Mouse (Mus musculus) induced T-regulatory cell, adult 2 months (primary cell): ENCODE measurements at regions not wholly inside any gene's neighbourhood (a gene's known extent, or its start where the extent isn't known, plus 50 kb on each side); places are given as distances from the start of the nearest gene placed in this dataset.

ENCODE experiments used
- DNase-seq: peaks from one replicate; pipeline ENCODE4 v3.0.0-alpha.2; 2012; ENCODE audit warnings: low read depth

DNA sequence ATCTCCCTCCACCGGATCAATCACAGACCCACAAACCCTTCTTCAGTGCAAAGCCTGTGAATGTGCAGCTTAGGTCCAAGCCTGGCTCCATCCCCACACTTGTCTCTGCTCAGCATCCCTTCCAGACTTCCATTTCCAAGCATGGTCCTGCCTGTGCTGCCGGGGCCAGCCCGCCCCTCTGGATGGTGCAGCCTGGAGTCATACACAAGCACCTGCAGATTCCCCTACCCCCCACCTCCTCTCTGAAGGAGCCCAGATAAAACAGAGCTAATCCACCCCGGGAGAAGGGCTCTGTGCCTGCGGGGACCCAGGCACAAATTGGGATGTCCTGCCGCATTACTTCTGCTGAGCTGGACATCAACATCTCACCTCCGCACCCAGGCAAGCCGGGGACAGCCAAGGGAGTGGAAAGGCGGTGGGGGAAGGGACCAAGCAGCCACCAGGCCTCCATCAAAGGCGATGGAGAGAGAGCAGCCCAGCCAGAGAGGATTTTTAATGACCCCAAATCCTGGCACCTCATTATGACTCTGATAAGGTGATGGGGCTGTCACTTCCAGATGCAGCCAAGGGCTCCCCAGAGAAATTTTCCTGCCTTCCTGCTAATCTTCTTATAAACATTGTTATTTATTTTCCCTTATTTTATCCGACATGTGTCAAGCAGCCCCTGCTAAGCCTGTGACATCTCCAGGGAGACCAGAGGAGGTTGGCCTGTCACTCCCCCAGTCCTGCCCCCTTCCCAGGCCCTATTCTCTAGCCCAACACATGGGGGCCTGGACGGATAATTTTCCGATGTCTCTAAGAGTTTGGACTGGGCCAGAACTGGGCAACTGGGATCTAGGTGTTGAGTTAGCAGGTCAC lies 105.5 kb upstream of the Unc5b start:
- DNase-seq = no peak

DNA sequence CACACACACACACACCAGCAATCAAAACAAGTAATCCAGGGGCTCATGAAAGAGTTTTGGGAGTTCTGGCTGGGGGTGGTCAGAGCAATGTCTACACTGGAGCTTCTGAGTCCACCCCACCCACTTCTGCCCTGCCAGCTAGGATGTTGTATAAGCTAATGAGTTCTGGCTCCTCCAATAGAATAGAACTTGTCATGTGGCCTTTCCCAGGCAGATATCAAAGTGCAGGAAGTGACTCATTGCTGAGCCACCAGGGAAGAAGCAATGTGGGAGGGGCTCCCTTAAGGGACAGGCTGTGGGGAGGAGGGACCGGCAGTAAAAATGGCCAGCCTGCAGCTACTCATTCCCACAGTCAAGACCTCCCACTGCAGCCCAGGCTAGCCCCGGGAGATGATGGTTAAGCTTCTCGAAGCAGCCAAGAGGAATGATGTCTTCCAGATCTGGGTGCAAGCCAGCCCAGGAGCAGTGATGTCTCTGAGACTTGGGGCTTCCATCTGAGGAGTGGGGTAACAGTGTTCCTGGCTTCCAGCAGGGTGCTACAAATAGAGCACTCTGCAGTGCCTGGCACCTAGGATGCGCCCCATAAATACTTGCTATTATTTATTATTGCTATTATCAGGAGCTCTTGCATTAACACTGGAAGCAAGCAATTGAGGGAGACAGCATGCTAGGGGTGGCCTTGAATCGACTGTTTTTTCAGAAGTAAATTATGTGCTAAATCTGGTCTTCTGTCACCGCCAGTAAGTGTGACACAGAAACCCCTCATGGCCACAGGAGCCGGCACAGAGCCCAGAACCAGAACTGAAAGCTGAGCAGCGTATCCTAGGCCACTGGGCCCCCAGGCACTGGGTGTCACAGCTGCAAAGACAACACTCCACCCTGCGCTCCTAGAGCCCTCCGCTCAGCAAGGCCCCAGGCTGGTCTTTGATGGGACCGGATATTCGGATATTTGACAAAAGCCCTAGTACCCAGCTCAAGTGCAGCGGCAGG lies 103.2 kb upstream of the Unc5b start:
- peak; percentile 4 for DNase-seq

DNA sequence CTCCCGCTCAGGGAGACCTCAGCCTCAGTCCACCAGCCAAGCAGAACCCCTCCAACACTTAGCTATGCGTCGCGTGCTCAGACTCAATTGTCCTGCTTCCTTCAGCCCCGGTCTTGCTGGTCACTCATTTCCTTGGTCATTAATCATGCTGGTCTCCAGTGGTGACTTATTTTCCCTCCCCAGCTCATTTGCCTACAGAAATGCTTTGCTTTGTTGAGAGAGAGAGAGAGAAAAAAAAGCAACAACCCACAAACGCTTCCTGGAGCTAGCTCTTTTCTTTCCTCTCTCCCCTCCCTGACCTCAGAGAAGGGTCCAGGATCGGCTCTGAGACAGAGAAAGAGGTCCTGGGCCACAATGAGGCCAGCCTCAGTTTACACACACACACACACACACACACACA lies 102.5 kb upstream of the Unc5b start:
- no peak for DNase-seq

DNA sequence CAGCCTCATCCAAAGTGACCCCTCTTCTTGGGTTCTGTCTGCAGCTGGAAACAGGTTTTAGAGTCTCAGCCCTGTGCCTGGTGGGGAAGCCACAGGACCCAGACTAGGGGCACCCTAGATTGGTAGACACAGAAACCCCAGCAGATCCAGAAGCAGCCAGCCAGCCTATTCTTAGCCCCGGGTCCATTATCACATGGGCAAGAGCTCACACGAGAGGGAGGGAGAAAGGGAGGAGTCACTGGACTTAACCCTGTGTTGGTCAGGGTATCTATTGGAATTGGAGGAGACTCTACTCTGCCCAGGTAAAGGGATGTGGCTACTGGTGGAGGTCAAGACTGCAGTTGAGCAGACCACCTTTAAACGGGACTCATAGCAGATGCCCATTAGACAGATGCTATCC lies 101.5 kb upstream of the Unc5b start:
- no peak for DNase-seq

DNA sequence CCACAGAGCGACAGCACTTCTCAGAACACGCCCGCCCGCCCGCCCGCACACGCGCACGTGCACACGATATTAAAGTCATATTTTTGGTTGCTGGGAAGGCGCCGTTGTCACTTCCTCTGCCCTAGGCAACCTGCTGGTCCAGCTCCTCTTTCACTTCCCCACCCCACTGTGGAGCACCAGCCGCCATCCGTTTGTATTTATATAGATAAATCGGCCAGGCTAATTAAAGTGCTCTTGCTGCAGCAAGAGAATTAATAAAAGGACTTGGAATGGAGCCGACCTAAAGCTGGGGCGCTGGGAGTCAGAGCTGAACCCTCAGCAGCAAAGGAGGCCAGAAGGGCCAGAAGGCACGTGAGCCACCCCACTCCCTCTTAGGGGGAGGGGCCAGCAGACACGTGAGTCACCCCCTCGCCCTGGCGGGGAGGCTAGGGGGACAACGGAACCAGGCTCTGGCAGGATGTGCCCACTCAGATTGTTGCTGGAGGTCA lies 100.6 kb upstream of the Unc5b start:
- DNase-seq = no peak

DNA sequence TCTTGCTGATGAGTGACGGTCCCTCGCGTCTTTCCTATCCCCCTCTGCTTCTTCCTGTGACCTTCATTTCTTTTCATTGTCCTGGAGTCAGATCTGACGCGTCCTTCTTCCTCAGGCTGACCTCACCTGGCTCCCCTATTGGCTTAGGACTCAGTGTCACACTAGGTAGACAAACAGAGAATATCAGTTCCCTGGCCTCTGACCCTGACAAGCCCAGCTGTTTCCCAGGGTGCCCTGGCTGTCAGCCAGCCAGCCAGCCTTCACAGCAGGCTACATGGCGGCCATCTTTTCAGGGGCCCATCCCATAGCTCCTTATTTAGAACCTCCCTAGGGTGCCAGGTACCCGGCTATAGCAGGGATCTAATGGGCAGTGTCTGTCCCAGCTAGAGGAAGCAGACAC lies 97.3 kb upstream of the Unc5b start:
- no peak for DNase-seq

DNA sequence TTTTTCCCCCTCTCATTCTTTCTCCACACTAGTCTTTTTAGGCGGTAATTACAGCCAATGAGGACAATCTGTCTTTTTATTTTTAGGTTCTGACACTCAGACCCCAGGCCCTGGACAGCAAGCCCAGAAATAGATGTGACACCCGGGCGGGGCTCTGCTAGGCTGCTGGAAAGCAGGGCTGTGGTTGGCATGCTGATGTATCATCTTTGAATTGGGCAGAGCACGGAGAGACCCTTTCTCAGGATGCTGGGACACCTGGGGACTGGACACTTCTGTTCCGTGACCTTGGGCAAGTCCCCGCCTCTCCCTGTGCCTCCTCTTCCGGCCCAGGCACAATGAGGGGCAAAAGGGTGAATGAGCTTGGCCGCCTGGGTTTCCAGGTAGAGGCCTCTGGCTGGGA lies 96.8 kb upstream of the Unc5b start:
- no peak for DNase-seq

DNA sequence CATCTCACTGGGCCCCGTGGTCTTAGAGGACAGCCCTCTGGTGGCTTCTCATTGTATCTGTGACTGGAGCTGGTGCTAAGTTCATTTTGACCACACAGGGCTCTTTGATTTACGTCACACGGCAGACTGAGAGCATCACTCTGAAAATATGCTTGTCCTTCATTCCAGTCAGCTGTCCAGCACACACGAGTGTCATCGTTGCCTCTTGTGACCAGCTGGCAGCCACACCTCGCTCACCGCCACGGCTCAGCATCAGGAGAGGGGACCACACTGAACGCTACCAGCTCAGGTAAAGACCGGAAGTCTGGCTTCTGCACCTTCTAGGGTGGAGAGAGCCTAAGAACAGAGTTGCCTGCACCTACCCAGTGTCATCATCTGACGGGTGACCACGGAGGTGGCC lies 95.3 kb upstream of the Unc5b start:
- no peak for DNase-seq

DNA sequence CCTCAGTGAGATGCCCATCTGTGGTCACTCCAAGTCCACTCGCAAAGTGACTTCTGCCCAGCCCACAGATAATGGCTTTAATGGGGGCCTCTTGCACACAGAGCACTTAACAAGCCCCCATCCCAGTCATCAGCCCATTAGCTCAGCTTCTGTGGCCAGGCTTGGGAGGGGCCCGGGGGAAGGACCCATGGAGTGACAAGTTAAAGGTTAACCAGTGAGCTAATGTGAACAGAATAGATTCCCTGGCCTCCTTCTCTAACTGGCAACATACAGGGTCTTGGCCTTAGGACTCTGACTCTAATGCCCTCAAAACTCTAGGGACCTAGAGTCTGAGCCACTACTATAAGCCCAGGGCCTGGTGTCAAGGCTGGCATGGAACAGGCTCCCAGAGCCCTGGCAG lies 94.3 kb upstream of the Unc5b start:
- no peak for DNase-seq

DNA sequence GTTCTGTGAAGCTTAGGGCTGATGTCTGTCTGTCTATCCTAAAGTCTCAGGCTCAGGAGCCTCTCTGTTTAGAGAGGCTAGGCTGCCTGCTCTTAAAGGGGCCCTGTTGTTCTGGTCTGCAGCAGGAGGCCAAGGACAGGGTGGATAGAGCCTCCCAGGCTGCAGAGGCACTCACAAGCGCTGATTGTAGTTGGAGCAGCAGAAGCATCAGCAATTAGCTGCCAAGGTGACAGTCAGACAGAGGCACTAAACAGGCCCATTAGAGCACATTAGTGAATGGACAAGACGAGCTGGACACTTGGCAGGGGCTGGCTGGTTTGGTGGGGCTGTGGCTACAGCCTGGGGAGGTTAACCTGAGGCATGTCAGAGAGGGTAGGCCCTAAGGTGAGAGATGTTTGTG lies 93.8 kb upstream of the Unc5b start:
- DNase-seq = no peak

DNA sequence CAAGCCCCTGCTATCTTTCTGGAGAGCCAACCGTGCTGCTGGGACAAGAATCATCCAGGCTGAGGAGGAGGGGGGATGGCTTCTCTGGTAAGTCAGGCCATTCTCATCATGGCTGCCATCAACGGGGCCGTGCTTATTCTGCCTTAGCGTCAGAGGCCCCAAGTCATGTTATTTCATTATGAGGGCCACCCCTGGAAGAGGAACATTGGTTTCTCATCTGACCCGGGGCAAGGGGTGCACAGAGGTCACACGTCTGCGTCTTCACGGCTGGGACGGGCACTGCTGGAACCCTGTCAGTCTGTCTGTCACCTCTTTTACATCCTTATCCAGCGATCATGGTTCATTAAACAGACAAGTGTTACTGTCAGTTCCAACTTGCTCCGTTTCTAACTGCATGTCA lies 92.4 kb upstream of the Unc5b start:
- DNase-seq = no peak

DNA sequence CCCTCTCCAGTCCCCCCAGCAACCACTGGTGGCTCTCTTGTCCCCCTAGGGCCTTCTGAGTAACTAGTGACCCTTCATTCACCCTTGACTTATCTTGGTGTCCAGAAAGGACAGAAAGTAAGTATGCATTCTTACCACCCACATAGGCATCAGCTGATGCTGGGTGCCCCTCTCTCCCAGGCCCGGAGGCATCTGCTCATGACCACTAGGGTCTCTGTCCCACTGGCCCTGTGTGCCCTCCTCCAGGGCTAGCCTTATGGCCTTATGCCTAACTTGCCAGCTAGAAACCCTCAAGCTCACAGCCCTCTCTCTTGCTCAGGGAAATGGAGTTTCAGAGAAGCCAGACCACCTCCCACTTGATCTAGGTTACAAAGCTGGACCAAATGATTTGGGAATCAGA lies 89.2 kb upstream of the Unc5b start:
- no peak for DNase-seq

DNA sequence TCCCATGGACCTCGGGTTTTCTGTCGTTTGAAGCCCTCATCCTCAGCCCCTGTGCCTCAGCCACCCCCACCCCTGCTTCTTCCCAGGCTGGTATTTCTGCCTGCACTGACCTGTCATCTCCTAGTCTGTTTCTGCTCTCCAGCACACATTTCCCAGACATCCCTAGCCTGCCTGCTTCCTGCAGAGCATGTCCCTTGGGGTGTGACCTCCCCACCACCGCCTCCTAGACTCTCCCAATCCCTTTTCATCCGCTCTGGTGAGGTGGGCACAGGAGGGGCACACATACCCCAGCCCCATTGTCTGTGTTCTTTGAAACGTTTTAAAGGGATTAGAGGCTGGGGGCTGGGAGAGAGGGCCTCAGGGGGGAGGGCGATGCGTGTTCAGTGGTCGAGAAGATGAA lies 86.6 kb upstream of the Unc5b start:
- no peak for DNase-seq

DNA sequence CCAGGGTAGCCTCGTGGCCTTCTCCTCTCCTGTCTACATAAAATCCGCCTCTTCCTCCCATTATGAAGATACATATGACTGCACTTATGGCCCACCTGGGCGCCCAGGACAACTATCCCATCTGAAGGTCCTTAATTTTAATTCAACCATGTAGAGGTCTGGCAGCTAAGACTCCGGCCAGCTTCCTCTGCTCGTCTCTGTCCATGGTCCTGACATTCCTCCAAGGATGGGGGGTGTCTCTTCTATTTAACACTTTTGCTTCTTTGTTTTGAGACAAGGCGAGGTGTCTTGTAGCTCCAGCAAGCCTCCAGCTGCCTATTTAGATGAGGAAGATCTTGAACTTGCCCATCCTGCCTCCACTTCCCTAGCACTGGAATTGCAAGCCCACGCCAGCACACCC lies 83.0 kb upstream of the Unc5b start:
- DNase-seq = no peak

DNA sequence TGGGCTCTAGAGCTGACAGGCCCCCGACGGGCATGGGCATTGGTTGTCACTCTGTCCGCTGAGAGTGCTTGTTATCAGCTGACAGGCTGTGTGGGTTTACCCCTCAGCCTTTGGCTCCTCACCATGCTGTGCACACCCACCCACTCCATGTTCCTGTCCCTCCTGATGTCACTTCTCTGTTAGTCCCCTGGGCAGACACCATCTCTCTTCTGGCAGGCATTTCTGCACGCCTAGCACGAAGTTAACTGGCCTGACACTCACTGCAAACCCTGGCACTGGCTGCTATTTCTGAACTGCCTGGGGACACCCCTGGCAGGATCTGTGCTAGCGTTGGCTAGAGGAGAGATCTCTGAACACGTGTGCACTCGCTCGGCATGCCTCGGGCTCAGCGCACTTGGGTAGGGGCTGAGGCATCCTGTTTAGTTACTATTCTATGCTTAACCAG lies 82.1 kb upstream of the Unc5b start:
- DNase-seq = no peak

DNA sequence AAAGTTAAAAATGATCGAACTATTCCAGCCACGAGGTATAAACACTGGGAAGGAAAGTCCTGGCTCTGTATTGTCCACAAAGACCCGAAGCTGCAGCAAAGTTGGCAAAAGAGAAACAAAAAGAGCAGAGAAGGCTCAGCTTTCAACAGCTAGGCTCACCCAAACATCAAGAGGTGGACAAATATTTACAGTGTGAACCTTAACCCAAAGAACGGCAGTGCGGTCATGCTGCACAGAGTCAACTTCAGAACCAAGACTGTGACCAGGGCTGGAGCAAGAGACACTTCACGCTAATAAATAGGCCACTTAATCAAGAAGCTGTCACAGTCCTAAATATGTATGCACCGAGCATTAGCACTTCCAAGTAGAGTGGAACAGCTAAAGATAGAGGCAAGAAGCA lies 73.0 kb upstream of the Unc5b start:
- no peak for DNase-seq

DNA sequence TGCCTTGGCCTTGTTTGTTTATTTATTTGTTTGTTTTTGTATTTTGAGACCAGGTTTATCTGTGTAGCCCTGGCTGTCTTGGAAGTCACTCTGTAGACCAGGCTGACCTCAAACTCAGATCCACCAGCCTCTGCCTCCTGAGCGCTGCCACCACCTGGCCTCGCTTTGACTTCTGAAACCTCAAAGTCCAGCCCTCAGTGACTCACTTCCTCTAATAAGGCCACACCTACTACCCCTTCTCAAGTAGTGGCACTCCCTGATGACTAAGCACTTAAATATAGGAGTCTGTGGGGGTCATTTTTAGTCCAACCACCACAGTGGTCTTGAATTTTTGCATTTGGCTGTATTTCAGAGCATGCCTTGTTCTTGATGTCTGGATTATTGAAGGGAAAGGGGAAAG lies 69.6 kb upstream of the Unc5b start:
- DNase-seq = no peak

DNA sequence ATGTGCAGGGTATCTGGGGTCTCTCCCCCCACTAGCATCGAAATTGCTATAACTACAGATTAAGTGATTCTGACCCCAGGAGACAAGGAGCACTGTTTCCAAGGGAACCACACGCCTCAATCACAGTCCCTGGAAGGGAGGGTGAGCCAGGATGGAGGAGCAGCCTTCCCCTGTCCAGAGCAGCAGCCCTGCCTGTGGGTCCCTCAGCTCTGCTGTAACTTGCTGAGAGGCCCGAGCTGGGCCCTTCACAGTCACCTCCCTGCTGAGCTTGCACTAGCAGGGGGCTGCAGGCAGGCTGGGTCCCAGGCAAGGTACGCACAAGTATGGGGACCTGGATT lies 62.4 kb upstream of the Unc5b start:
- no peak for DNase-seq

DNA sequence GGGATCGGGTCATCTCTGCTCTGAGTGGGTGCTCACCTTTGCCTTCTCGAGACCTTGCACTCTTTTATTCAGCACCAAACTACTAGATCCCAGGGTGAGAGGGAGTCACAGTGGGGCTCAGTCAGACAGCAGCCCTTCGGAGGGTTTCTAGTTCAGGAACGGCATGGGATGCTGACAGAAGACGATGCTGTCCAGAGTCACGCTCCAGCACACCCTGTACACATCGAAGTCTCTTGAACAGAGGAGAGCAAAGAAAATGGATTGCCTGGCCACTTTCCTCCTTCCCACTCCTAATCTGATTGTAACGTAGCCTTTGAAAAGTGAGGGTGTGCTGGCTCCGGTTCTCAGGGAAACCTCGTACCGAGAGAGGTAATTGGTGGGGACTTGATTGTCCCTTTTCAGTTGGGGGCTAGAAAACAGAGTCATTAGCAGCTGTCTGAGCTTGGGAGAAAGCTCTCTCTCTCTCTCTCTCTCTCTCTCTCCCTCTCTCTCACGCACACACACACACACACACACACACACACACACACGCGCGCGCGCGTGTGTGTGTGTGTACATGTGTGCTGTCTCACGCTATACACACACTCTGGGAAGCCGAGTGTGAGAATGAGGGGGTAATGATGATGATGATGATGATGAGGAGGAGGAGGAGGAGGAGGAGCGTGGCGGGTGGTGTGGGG lies 61.9 kb upstream of the Unc5b start:
- DNase-seq = no peak

DNA sequence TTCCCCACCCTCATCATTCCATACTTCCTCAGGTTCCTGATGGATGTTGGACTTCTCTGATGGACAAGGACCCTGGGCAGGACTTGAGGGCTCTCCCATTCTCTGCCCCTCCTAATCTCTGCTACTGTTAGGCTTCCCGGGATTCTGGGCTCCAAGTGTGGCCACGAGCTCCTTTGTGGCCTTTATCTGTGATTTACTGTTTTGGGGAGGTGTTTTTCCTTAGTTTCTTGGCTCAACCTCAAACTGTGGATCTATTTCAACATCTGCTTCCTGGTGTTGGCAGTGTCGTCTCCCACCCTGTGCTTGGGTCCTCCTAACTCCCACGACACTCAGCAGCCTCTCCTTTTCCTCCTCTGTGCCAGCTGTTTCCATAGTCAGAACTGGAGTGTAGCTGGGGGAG lies 61.3 kb upstream of the Unc5b start:
- DNase-seq = no peak

DNA sequence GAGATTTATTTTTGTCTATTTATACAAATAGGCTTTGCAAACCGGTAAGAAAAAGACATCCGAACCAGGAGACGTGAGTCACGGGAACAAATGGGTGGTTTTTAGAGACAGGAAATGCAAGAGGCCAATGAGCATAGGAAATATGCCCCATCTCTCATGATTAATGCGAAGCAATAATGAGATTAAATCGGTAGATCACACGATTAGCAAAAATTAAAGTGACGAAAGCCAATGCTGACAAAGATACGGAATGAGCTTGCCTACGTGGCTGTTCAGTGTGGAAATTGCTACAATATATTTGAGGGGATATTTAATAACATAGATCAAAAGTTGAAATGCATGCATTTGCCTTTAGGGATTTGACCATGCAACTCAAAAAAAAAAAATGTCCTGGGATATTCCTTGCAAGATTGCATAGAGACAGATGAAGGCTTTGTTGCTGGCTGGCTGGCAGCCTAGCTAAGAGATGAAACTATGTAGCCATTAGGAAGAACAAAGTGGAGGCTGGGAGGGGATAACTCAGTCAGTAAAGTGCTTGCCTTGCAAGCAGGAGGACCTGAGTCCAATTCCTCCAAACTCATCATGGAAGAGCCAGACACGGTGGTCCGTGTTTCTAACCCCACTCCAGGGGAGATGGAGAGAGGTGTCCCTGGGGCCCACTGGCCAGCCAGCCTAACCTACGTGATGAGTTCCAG lies 60.2 kb upstream of the Unc5b start:
- no peak for DNase-seq

DNA sequence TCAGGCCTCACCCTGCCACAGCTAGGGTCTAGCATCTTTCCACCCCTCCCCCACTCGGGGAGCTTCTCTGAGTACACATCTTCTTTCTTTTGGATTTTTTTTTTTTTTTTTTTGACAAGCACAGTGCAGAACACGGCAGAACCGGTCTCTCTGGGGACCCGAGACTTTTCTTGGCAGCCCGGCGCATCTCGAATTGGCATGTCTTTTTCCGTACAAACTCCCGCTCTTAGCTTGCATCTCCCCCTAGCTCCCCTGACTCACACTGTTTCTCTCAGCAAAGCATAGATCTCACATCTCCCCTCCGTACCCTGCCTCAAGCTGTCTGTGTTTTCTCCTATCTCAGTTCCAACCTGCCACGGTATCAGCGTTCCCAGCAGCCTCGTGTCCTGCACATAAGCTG lies 58.4 kb upstream of the Unc5b start:
- DNase-seq = no peak
